Mouse (Mus musculus) WW6 (cell line): ENCODE data around the gene Armt1.
"Not testable (repeated sequence)": the region's sequence is repeated elsewhere in the genome, so short reads cannot be mapped to it uniquely, and the experiment has no call there.

ENCODE experiments used
- DNase-seq: peaks from one replicate; pipeline ENCODE4 v3.0.0-alpha.2; 2013; ENCODE audit warnings: low read depth, low spot score

Armt1 gene

DNA sequence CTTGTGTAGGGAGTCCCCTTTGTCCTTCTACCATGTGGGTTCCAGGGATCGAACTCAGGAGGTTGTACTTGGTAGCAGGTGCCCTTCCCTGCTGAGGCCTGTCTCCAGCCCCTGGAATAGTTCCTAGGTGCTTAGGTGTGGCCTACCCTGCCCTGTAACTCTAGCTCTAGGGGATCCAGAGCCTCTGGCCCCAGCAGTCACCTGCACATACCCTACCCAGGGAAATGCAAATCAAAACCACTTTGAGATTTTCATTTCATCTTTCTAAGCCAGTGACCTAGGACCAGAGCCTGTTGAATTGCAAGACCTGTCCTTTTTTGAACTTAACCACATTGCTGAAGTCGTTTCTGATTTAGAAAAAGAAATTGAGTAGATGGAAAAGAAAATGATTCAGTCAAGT lies 1.6 kb downstream of the Armt1 start:
- not testable (repeated sequence) for DNase-seq

DNA sequence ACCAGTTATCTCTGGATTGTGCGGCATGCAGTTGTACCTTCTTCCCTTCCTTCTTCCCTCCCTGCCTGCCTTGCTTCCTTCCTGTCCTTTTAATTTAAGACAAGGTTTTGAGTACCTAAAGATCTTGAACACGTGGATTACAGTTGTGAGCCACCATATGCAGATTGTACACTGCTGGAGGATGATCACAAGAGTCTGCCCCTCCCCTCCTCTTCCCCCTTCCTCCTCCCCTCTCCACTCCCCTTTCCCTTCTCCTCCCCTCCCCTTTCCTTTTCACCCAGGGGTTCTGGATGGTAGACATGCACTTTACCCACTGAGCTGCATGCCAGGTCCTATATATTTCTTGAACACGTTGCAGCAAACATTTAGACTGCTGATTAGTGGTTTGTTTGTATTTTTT lies 3.1 kb downstream of the Armt1 start:
- DNase-seq: no peak

DNA sequence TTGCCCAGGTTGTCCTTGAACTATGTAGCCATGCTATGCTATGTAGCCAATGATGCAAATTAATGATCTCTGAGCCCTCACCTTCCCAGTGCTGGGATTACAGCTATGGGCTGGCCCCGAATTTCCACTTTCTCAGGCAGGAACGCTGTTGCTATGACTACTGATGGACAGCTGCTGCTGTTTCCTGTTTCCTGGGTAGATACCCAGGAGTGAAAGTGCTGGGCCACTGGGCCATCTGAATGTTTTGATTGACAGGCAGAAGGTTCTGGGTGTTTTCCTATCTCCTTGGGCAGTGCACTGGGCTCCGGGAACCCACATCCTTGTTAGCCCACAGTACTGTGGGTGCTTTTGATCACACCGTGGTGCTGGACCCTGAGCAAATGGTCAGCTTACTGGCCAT lies 24.1 kb downstream of the Armt1 start:
- no peak for DNase-seq

DNA sequence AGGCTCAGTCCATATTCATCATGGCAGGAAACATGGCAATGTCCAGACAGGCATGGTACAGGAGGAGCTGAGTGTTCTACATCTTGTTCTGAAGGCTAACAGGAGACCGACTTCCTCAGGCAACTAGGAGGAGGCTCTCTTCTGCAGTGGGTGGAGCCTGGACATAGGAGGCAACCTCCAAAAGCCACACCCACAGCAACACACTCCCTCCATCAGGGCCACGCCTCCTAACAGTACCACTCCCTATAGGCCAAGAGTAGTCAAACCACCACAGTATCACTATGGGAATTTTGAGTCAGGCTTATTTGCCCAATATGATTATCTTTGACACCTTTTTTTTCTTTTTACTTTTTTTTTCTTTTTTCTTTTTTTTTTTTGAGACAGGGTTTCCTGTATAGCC lies 27.9 kb downstream of the Armt1 start:
- no peak for DNase-seq

DNA sequence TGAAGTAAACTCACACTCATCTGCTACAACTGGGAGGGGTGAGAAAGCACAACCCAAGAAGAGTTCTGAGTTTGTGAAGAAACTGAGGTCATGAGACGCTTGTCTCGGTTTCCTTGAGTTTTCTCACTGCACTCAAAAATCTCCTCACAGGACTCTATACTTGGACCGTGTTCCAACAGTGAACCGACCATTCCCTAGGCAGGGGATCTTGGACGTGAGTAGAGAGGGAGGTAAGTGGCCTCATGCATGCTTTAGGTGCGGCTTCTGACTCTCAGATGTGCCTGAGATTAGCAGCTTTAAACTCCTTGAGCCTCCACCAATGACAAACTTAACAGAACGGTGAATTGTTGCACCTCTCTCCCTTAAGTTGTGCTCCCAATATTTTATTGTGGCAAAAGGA lies 33.5 kb downstream of the Armt1 start:
- DNase-seq: no peak

DNA sequence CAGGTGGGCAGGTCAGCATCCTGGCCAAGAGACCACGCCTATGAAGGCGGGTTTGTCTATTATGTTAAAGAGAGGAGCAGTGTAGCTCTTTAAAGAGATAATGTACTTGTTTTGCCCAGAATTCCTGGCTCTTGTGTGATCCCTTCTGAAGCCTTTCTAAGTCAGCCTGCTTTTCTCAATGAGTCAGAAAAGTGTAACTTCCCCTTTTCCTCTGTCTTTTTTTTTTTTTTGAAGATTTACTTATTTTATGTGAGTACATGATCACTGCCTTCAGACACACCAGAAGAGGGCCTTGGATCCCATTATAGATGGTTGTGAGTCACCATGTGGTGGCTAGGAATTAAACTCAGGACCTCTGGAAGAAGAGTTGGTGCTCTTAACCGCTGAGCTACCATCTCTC lies 37.1 kb downstream of the Armt1 start:
- DNase-seq: no peak

DNA sequence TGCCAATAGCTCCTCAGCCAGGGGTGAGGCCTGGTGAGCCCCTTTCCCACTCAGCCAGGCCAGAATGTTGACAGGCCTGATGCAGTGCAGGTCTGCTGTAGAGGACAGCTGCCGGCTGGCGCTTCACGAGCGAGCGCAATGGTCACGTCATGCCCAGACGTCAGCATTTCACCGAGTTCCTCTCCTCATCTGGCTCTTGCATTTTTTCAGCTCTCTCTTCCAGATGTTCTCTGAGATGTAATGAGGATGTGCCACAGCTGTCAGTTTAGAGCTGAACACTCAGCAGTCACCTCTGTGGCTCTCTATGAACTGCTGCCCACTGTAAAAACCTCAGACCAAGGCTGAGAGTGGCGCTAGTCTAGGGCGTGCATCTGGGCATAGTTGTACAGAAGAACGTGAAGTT lies 41.3 kb downstream of the Armt1 start:
- no peak for DNase-seq

DNA sequence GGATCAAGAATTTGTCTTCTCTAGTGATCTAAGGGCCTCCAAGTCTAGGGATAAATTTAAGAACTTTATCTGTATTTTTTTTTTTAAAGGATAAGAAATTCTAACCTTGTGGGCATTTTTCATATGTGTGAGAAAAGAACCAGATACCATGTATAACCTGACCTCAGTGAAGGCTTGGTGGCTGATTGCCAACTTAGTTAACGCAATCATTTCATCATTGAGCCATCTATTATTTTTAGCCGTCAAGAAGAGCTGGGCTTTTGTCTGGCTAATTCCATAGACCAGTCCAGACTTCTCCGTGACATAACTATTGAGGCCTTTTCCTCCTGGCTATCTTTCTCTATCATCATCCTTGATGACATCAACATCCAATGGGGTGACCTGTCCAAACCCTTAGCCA lies 43.2 kb downstream of the Armt1 start:
- DNase-seq: no peak

DNA sequence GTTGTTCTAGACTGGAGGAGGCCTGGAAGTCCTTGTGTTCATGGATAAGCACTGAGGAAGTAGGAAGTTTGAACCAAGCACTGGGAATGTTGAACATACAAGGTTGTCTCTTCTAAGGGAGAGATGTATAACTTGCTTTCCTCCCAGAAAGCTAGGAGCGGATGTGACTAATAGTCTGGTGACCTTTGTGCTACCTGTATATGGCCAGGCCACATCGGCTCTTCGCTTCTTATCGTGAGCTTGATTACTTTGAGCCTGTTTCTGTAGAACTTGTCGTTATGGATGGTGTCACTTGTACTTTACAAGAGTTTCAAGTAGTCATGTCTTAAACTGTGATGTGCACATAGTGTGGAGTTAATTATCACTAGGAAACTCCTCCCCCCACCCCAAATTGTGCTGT lies 44.3 kb downstream of the Armt1 start:
- DNase-seq: no peak

DNA sequence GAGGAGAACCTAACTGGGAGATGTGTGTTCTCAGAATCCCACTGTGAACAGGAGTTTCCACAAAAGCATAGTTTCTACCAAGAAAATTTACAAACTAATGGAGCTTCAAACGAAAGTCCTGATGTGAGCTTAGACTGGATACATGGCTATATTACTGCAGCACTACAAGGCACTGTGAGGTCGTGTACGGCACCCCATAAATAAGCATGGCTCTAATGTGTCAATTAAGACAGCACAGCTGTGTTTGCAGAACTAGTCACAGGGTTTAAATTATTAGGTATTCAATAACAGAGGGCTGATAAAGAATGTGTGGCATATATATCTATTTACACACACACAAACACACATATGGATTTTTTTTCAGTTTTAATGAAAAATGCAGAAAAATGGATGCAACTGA lies 48.7 kb downstream of the Armt1 start:
- no peak for DNase-seq

DNA sequence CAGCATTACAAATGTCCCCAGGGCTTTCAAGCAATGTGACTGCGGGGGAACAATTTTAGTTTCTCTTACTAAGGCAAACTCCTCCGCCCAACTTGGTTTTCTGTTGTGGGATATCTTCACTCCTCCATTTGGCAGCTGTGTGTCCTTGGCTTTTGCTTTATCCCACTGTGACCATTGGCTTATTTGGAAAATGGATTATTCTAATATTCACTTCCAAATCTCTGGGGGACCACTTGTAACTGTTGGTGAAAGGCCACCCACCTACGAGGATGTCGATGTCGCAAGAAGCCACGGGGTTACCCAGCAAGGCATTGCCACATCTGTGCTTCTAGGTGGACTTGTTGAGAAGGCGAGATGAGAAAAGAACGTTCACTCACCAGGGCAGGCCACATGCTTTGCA lies 49.4 kb downstream of the Armt1 start:
- no peak for DNase-seq

DNA sequence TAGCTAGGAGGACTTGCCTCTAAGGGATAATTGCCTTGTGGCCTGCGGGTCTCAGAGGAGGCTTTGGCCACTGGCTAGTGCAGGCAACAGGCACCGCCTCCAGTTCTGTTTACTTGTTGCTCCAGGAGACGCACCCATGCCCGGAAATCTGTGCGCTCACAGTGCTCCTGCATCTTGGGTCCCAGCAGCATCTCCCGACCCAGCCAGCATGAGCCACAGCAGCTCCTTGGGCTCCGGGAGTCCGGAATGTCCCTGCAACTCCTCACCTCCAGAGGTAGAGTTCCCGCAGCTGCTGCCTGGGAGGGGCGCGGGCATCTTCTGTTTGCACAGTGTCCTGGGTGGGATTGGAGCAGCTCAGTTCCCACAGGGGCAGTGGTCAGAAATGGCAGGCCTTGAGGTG lies 50.1 kb downstream of the Armt1 start, which contains the start of gene Ccdc170:
Ccdc170 (plus strand) TSS at position 148 of the 400 bp plus-strand sequence.
- DNase-seq: peak; percentile 54

DNA sequence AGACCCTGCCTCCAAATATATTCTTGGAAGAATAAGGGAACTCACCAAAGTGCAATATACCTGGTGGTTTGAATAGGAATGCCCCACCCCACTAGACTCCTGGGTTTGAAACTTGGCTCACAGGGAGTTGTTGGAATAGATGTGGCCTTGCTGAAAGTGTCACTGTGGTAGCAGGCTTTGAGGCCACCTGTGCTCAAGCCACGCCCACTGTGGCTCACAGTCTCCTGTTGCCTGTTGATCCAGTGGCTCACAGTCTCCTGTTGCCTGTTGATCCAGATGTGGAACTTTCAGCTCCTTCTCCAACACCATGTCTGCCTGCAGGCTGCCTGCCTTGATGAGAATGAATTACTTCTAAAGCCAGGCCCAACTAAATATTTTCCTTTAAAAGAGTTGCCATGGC lies 51.6 kb downstream of the Armt1 start:
- no peak for DNase-seq

DNA sequence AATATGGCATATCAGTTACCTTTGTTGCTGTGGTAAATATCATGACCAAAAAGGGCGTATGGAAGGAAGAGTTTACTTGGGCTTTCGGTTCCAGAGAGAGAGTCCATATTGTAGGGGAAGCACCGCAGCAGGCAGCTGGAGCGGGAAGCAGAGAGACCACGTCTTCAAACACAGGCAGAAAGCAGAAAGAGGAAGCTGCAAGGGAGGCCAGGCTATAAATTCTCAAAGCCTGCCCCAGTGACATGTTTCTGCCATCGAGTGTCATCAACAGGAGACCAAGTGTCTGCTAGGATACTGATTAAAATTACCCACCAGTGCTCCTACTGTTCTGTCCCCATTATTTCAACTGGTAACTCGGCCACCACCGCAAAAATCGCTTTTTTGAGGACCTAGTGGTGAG lies 52.7 kb downstream of the Armt1 start:
- DNase-seq: no peak

DNA sequence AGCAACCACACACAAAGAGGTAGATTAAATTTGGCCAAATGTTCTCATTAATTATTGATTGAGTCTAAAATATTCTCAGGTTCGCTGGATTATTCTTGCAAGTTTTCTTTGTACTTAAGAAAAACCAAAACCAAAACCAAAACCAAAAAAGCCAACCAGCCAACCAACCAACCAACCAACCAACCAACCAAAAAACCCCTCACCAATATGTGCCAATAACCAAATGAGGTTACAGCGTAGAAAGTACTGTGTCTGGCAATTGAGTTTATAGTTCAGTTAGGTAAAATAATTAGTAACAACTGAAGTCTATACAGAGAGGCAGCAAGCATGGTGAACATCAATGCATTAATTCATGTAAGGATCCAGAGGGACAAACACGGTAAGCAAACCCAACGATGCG lies 57.6 kb downstream of the Armt1 start:
- DNase-seq: no peak

DNA sequence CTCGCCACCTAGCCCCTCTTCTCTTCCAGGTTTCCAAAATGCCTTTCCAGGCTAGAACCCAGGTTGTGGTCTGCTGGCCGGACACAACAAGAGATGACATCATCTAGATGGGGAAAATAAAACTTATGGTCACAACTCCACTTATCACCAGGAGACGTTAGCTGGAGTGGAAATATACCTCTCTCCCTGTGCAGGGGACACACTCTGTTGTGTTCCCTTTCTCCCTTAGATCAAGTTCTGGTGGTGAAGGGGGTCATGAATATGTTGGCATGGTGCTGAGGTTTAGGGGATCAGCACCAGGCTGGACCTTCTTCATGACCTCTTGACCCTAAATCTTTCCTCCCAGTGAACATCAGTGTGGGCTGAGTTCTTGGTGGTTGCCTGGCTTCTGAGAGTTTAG lies 59.0 kb downstream of the Armt1 start:
- DNase-seq: no peak

DNA sequence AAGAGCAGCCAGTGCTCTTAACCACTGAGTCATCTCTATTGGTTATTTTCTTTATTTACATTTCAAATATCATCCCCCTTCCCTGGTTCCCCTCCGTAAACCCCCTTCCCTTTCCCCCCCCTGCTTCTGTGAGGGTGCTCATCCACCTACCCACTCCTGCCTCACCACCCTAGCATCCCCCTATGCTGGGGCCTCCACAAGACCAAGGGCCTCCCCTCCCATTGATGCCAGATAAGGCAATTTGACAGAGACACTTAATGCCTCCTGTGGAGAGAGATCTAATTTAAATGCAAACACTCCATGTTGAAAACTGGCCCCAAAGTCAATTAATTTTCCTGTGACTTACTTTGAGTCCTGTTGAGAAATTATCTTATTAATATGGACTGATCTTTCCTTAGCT lies 59.8 kb downstream of the Armt1 start:
- no peak for DNase-seq

DNA sequence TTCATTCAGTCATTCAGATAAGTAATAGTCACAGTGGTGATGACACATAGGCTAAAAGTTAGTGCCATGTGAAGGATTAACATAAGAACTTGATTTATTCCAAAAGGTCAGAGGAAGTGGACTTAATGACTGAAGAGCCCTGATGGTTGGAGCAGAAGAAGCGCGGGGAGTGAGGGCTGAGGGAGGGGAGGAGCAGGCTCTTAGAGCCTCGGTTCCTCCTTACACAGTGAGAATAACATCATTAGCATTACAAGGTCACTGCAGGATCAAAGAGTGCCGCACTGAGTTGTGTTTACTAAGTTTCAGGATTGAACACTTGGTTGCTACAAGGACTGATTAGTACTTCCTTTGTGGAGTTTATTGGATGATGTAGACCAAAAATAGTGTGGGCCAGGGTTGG lies 60.6 kb downstream of the Armt1 start:
- DNase-seq: peak; percentile 65

DNA sequence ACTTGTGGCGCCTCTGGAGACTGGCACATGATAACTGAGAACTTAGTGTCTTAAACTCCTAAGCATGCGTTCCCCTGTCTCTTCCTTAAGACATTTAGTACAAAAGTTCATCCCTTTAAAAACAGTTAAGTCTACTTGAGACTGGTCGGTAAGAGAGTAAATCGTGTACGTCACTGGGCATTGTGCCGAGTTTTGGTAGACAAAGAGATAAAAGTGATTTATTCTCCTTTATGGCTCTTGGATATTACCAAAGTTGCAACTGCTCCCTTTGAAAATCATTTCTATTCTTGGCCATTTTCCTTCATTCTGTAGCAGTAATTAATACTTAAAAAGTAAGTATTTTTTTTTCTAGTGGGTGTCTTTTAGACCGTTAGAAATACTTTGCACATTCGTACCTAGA lies 71.0 kb downstream of the Armt1 start:
- no peak for DNase-seq
